Mouse (Mus musculus) heart, postnatal 25 days (tissue): ENCODE data around the gene Rasal1. TPM values are rescaled to one million over a fixed set of nuclear protein-coding genes. Genes with fewer than 3 reads are reported as not detected.

Experiments
- DNase-seq: peaks from one replicate; pipeline ENCODE4 v3.0.0; 2022; ENCODE audit warnings: low spot score
- intact Hi-C: fragments of 180-260 bp; cut with DNase I; formaldehyde crosslinking; loops from one replicate; pipeline ENCODE4 v1.15.1; 2025
- total RNA-seq, 2 experiments: library from RNA; stranded (reverse); gene quantifications; 2 replicates each; pipeline ENCODE4 v1.2.3; 2021

Gene Rasal1
- total RNA-seq, 2 experiments from 2014 or later = not detected

- no peak for DNase-seq
- intact Hi-C loops = no loop called here
These were observed 61.7 kb downstream of the Rasal1 start for GRCm38 (mm10) chr5:120710161-120710825.

DNA sequence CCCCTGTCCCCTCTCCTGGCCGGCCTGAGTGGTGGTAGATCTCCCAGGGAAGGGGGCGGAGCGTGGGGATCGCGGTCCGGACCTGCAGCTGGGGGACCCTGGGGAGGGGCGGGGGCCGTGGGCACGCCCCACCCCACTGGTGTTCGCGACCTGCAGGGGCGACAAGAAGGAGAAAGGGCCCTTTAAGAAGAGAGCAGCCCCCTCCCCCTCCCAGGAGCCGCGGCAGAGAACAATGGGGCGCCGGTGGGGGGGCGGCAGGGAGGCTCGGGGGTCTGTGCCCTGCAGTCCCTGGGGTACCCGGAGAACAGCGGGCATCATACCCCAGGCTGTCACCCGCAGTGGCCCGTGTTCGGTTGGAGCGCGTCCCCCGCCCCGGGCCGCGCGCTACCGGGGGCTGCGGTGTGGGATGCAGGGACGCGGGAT lies 62.2 kb downstream of the Rasal1 start:
- intact Hi-C loops = no loop called here
- DNase-seq = no peak

DNA sequence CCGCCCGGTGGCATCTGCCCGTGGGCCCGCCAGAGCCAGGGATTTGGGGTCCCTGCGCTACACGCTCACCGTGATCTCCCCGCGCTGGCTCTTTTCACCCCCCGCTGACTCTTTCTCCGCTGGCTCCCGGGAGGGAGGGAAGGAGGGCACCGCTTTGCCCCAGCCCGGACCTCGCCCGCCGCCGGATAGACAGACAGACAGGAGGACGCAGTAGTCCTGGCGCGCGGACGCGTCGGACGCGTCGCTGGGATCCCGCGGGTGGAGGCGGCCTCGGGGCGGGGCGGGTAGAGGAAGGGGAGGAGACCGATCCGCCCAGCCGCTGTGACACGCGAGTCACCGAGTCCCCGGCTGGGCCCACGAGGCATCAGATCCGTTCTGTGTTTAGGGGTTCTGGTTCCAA lies 62.8 kb downstream of the Rasal1 start:
- no peak for DNase-seq
- intact Hi-C loops = no loop called here

- intact Hi-C loops = no loop called here
- no peak for DNase-seq
These were observed 63.2 kb downstream of the Rasal1 start, which contains the start of gene Dtx1 for GRCm38 (mm10) chr5:120711827-120712226. Gene Dtx1 (minus strand): TSS chr5:120711927.

DNA sequence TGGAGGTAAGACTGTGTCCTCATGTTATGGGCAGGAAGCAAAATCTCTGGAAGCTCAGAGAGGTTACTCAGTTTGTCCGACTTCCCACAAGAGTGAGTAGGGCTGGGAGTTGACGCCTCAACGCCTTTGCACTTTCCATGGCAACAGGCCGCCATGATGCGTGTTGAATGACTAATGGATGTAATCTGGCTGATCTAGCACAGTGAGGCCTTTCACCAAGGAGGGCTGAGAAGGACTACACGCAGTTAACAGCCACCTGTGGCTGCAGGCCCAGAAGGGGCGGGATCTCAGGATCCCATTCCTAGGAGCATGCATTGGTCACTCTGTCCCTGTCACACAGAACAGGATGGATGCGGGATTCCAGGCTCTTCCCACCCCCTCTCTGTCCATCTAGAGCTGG lies 64.1 kb downstream of the Rasal1 start:
- intact Hi-C loops = no loop called here

GRCm38 (mm10) chr5:120714314-120714713 lies 65.7 kb downstream of the Rasal1 start:
- DNase-seq = no peak
- intact Hi-C loops = loop anchor here (1.0 to 2.0 kb wide), 2 partner anchors 35 to 94 kb away; no protein-coding TSS in a partner anchor

More for the DNA sequence above, 64.1 kb downstream of the Rasal1 start:
- DNase-seq = no peak

DNA sequence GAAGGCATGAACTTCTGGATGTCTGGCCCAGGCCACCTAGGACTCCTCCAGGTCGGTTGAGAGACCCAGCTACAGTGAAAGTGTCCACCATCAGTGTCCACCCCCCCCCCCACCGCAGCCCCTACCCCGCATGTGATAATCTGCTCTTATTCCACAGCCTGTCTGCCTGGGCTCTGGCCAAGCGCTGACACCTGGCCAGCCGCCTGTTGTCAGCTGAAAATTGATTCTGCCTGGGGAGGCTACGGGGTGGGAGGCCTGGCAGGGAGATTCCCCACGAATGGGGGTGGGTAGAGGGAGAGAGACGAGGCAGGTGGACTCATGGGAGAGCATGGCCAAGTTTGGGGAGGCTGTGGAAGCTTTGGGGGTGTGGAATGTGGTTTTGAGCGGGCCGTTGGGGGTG lies 68.5 kb downstream of the Rasal1 start:
- no peak for DNase-seq
- intact Hi-C loops = no loop called here

- DNase-seq = no peak
- intact Hi-C loops = no loop called here
These were observed 70.2 kb downstream of the Rasal1 start for GRCm38 (mm10) chr5:120718600-120719378.

GRCm38 (mm10) chr5:120721005-120721404 lies 72.4 kb downstream of the Rasal1 start:
- no peak for DNase-seq
- intact Hi-C loops = no loop called here

GRCm38 (mm10) chr5:120725811-120726455 lies 77.3 kb downstream of the Rasal1 start:
- no peak for DNase-seq
- intact Hi-C loops = no loop called here

Other genes with a start within 250 kb of the Rasal1 start
- not detected for gene Lhx5, start 217.1 kb upstream of the Rasal1 start, total RNA-seq
- 1 to 10 TPM; 8.8 to 9.6 TPM for gene Sdsl, start 176.0 kb upstream of the Rasal1 start, total RNA-seq
- gene Sds, start 172.3 kb upstream of the Rasal1 start, total RNA-seq = 1 to 10 TPM; 1.2 to 1.3 TPM
- gene Plbd2, start 145.2 kb upstream of the Rasal1 start, total RNA-seq = 10 to 100 TPM; 33.2 to 37.1 TPM
- 10 to 100 TPM in 1 of 2 experiments, 1 to 10 TPM in 1; 9.3 to 12.6 TPM for gene Slc8b1, start 137.6 kb upstream of the Rasal1 start, total RNA-seq
- 10 to 100 TPM; 36.0 to 37.9 TPM for gene Tpcn1, start 60.1 kb upstream of the Rasal1 start, total RNA-seq
- not detected for gene Iqcd, start 59.8 kb upstream of the Rasal1 start, total RNA-seq
- gene Rita1, start 36.2 kb upstream of the Rasal1 start, total RNA-seq = 10 to 100 TPM; 15.4 to 18.7 TPM
- 10 to 100 TPM; 20.1 to 21.4 TPM for gene Ddx54, start 36.1 kb upstream of the Rasal1 start, total RNA-seq
- not detected for gene Cfap73, start 14.6 kb upstream of the Rasal1 start, total RNA-seq
- gene Dtx1, start 63.1 kb downstream of the Rasal1 start, total RNA-seq = 1 to 10 TPM; 1.8 to 1.9 TPM
- under 1 TPM; 0.57 to 0.78 TPM for gene Oas2, start 101.0 kb downstream of the Rasal1 start, total RNA-seq
- gene Oas3, start 128.8 kb downstream of the Rasal1 start, total RNA-seq = under 1 TPM; 0.10 to 0.17 TPM
- gene Oas1e, start 146.7 kb downstream of the Rasal1 start, total RNA-seq = not detected
- gene Oas1c, start 163.7 kb downstream of the Rasal1 start, total RNA-seq = under 1 TPM; 0.10 to 0.48 TPM
- not detected for gene Oas1f, start 198.6 kb downstream of the Rasal1 start, total RNA-seq
- not detected for gene Oas1h, start 212.6 kb downstream of the Rasal1 start, total RNA-seq
- gene Oas1g, start 238.8 kb downstream of the Rasal1 start, total RNA-seq = under 1 TPM in 1 of 2 experiments, not detected in 1; 0.25 TPM